Mouse (Mus musculus) erythroblast, embryonic 14.5 days (primary cell): ENCODE data around the gene Slc35b3.

ENCODE experiments used
- GATA1 ChIP-seq: IDR thresholded peaks from 2 replicates; pipeline ENCODE4 v1.6.1; 2012; ENCODE audit warnings: low read length, inconsistent platforms, mixed read lengths
- TAL1 ChIP-seq: IDR thresholded peaks from 3 replicates; pipeline ENCODE4 v1.6.1; 2012; ENCODE audit warnings: low read length, inconsistent platforms, mixed read lengths

DNA sequence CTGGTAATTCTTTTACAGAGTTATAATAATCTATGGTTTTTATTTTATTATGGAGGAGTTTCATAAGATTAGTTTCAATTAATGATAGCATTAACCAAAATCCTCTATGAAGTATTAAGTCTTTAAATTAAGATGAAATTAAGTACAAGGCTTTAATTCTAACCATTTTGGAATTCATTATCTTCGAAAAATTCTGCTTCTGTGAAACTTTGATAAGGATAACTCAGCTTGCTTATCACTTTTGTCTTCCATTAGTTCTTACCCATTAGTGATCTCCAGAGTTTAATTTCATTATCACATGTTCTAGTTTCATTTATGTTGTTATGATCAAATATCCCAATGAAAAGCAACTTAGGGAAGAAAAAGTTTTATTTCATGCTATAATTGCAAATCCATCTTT is 41.7 kb upstream of the Slc35b3 start:
- TF ChIP-seq TAL1 (no peak), GATA1 (no peak)
